Mouse (Mus musculus) spleen, adult 2 months (tissue): ENCODE results near the gene Wwox.

Experiments used
- CTCF ChIP-seq: fragments of 200-500 bp; IDR thresholded peaks from 2 replicates; pipeline ENCODE4 v1.5.1; 2011; ENCODE audit warnings: mild to moderate bottlenecking, inconsistent platforms; ENCODE audit not compliant: insufficient read depth, insufficient read length, insufficient replicate concordance; ENCODE audit errors: extremely low read depth
- POLR2A ChIP-seq: fragments of 200-500 bp; IDR thresholded peaks from 2 replicates; pipeline ENCODE4 v1.6.1; 2011; ENCODE audit warnings: low read depth, low read length, inconsistent platforms

DNA sequence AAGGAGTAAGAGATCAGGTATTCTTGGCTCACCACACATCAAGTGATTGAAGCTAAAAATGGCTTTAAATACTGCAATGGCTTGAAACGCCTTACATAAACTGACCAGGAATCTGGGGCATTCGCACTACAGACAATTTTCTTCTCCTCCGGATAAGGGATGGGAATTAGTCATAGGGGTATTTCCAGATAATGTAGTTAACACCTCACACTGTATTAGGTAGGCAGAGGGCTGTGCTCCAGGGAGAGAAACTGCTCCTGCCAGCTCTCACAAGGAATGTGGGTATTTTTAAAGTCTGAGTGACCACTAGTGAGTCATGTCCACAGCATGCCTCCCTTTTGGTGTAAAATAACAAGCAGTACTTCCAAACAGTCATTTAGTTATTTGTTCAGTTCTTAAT, 894.5 kb downstream of the Wwox start:
- TF ChIP-seq CTCF (no peak), POLR2A (no peak)
